Mouse (Mus musculus) liver, postnatal 0 days (tissue): ENCODE measurements around the gene Defb11. TPM values are rescaled to one million over a fixed set of nuclear protein-coding genes. Genes with fewer than 3 reads are reported as not detected.
A peak's percentile ranks its signal among the peaks of the same experiment; 100 is the strongest.
"Not testable (repeated sequence)": the region's sequence is repeated elsewhere in the genome, so short reads cannot be mapped to it uniquely, and the experiment has no call there.

ENCODE experiments used
- ATAC-seq: fragments of 200-750 bp; cut with Nextera tagmentation; 2 replicates; pipeline ENCODE4 v1.8.0; 2017; ENCODE audit warnings: mild to moderate bottlenecking, moderate library complexity
- DNase-seq: peaks from one replicate; pipeline ENCODE4 v3.0.0-alpha.2; 2016
- H3K27ac ChIP-seq: fragments of 300-500 bp; sonication (generic); 2 replicates; pipeline ENCODE4 v1.5.1; 2014; ENCODE audit warnings: antibody characterized with exemption, moderate library complexity, mild to moderate bottlenecking, low read depth
- H3K27me3 ChIP-seq: fragments of 300-500 bp; sonication (generic); 2 replicates; pipeline ENCODE4 v1.6.1; 2014; ENCODE audit warnings: low read length, control low read depth, mixed read lengths; ENCODE audit not compliant: insufficient read depth
- H3K36me3 ChIP-seq: fragments of 300-500 bp; sonication (generic); replicated peaks from 2 replicates; pipeline ENCODE4 v1.6.1; 2014; ENCODE audit warnings: mild to moderate bottlenecking, control low read depth, low read length, moderate library complexity, mixed read lengths; ENCODE audit not compliant: insufficient read depth
- H3K4me1 ChIP-seq: fragments of 300-500 bp; sonication (generic); 2 replicates; pipeline ENCODE4 v1.6.1; 2014; ENCODE audit warnings: antibody characterized with exemption, mild to moderate bottlenecking, control low read depth; ENCODE audit not compliant: insufficient read depth
- H3K4me2 ChIP-seq: fragments of 300-500 bp; sonication (generic); 2 replicates; pipeline ENCODE4 v1.6.1; 2014; ENCODE audit warnings: low read depth, mild to moderate bottlenecking, low read length, moderate library complexity, mixed read lengths
- H3K4me3 ChIP-seq: fragments of 300-500 bp; sonication (generic); 2 replicates; pipeline ENCODE4 v1.5.1; 2014; ENCODE audit warnings: low read depth, low read length
- H3K9ac ChIP-seq: fragments of 300-500 bp; sonication (generic); replicated peaks from 2 replicates; pipeline ENCODE4 v1.6.1; 2014; ENCODE audit warnings: mild to moderate bottlenecking, moderate library complexity
- H3K9me3 ChIP-seq: fragments of 300-500 bp; sonication (generic); 2 replicates; pipeline ENCODE4 v1.6.1; 2016; ENCODE audit warnings: mild to moderate bottlenecking, control low read depth, low read length, mixed read lengths
- CTCF ChIP-seq: sonication (generic); IDR thresholded peaks from 2 replicates; pipeline ENCODE4 v1.5.1; 2016; ENCODE audit warnings: antibody characterized with exemption, low read depth
- EP300 ChIP-seq: IDR thresholded peaks from 2 replicates; pipeline ENCODE4 v1.6.1; 2016; ENCODE audit warnings: antibody characterized with exemption, low read depth, mild to moderate bottlenecking
- WGBS: fragments of 180-500 bp; shearing (Covaris S2); extraction: QIAGEN DNeasy Blood & Tissue Kit; methylation state at CpG from one replicate; pipeline ENCODE4 v1.1.7; 2014; ENCODE audit not compliant: insufficient replicate concordance; 5-methylcytosine and 5-hydroxymethylcytosine counted together
- polyA plus RNA-seq: library from polyadenylated mRNA; unstranded; fragments of >200 nt; fragmentation: Nextera tagmentation; extraction: Ambion mirVana; gene quantifications from 2 replicates; pipeline ENCODE4 v1.2.1, GENCODE M21; 2015

Defb11 gene
- not detected in 2 replicates for polyA plus RNA-seq

GRCm38 (mm10) chr8:21906290-21906689, at the start of gene Defb11:
Defb11 (minus strand) TSS chr8:21906412.
- not testable (repeated sequence) for H3K4me2 ChIP-seq, H3K4me1 ChIP-seq, H3K27ac ChIP-seq, H3K36me3 ChIP-seq, H3K9me3 ChIP-seq, DNase-seq, ATAC-seq, H3K27me3 ChIP-seq, H3K4me3 ChIP-seq, H3K9ac ChIP-seq

- 5% methylated on average over 9 of the region's 9 CpGs for WGBS
- no peak overlapping the region for H3K27ac ChIP-seq
- H3K4me2 ChIP-seq: no peak overlapping the region
- no peaks in the 10 kb centered on the region for H3K27me3 ChIP-seq
- H3K9ac ChIP-seq: no peak overlapping the region
- no peaks in the 10 kb centered on the region for H3K36me3 ChIP-seq
- no peak for ATAC-seq
- peak; percentile 40 for DNase-seq
- TF ChIP-seq EP300 (no peak), CTCF (peak; percentile 81)
- no peak overlapping the region for H3K4me3 ChIP-seq
- H3K4me1 ChIP-seq: no peaks in the 10 kb centered on the region
- H3K9me3 ChIP-seq: no peaks in the 10 kb centered on the region
These were observed 49.1 kb upstream of the Defb11 start for GRCm38 (mm10) chr8:21955321-21955720.

- Histone ChIP-seq H3K9me3 (no peaks in the 10 kb centered on the region), H3K9ac (no peak overlapping the region), H3K36me3 (no peaks in the 10 kb centered on the region), H3K4me2 (no peak overlapping the region), H3K27me3 (no peaks in the 10 kb centered on the region), H3K4me1 (no peaks in the 10 kb centered on the region), H3K27ac (no peak overlapping the region), H3K4me3 (no peak overlapping the region)
- DNase-seq (no peak), ATAC-seq (no peak)
- WGBS: 72% methylated on average over 9 of the region's 9 CpGs
- TF ChIP-seq EP300 (no peak), CTCF (no peak)
These were observed 41.3 kb upstream of the Defb11 start for GRCm38 (mm10) chr8:21947311-21948017.

GRCm38 (mm10) chr8:21946462-21946861, 40.2 kb upstream of the Defb11 start, which contains the start of gene Defb13:
Defb13 (plus strand) TSS chr8:21946762.
- no peak for DNase-seq
- 80% methylated on average over 6 of the region's 6 CpGs for WGBS
- no peaks in the 10 kb centered on the region for H3K9me3 ChIP-seq
- H3K4me1 ChIP-seq: no peaks in the 10 kb centered on the region
- no peaks in the 10 kb centered on the region for H3K36me3 ChIP-seq
- no peaks in the 10 kb centered on the region for H3K27me3 ChIP-seq
- ATAC-seq: no peak
- H3K4me3 ChIP-seq: no peak within 1 kb of the TSS
- no peak for TF ChIP-seq EP300
- no peak for TF ChIP-seq CTCF
- H3K27ac ChIP-seq: no peak within 1 kb of the TSS
- H3K4me2 ChIP-seq: no peak within 1 kb of the TSS
- no peak within 1 kb of the TSS for H3K9ac ChIP-seq

GRCm38 (mm10) chr8:21938052-21938451, 31.8 kb upstream of the Defb11 start, which contains the start of gene Defb35:
Defb35 (plus strand) TSS chr8:21938352.
- not testable (repeated sequence) for ATAC-seq, DNase-seq, H3K9ac ChIP-seq, H3K27ac ChIP-seq, H3K27me3 ChIP-seq, H3K4me2 ChIP-seq, H3K36me3 ChIP-seq, H3K4me1 ChIP-seq, H3K9me3 ChIP-seq, H3K4me3 ChIP-seq
- 71% methylated on average over 4 of the region's 4 CpGs for WGBS

GRCm38 (mm10) chr8:21932610-21933009, 26.4 kb upstream of the Defb11 start, which contains the start of gene Defb15:
Defb15 (minus strand) TSS chr8:21932710.
- TF ChIP-seq CTCF (no peak), EP300 (no peak)
- ATAC-seq: no peak
- WGBS: 81% methylated on average over 6 of the region's 6 CpGs

GRCm38 (mm10) chr8:21930754-21931153, 24.5 kb upstream of the Defb11 start:
- H3K9ac ChIP-seq, H3K4me1 ChIP-seq, H3K27ac ChIP-seq, H3K36me3 ChIP-seq, ATAC-seq, H3K9me3 ChIP-seq, H3K4me2 ChIP-seq, DNase-seq, H3K27me3 ChIP-seq, H3K4me3 ChIP-seq: not testable (repeated sequence)
- 80% methylated on average over 3 of the region's 3 CpGs for WGBS

More at GRCm38 (mm10) chr8:21932610-21933009, 26.4 kb upstream of the Defb11 start, which contains the start of gene Defb15:
- Histone ChIP-seq H3K9me3 (no peaks in the 10 kb centered on the region), H3K27me3 (no peaks in the 10 kb centered on the region), H3K4me1 (no peaks in the 10 kb centered on the region), H3K4me3 (no peak within 1 kb of the TSS), H3K27ac (no peak within 1 kb of the TSS), H3K9ac (no peak within 1 kb of the TSS), H3K36me3 (no peaks in the 10 kb centered on the region), H3K4me2 (no peak within 1 kb of the TSS)
- no peak for DNase-seq
